Mouse (Mus musculus): ENCODE results near the gene Ccdc187. TPM values are rescaled to one million over a fixed set of nuclear protein-coding genes. Genes with fewer than 3 reads are reported as not detected.

Ccdc187 gene
- total and polyA plus RNA-seq, 2 experiments: under 0.01 TPM; not detected in 1

DNA sequence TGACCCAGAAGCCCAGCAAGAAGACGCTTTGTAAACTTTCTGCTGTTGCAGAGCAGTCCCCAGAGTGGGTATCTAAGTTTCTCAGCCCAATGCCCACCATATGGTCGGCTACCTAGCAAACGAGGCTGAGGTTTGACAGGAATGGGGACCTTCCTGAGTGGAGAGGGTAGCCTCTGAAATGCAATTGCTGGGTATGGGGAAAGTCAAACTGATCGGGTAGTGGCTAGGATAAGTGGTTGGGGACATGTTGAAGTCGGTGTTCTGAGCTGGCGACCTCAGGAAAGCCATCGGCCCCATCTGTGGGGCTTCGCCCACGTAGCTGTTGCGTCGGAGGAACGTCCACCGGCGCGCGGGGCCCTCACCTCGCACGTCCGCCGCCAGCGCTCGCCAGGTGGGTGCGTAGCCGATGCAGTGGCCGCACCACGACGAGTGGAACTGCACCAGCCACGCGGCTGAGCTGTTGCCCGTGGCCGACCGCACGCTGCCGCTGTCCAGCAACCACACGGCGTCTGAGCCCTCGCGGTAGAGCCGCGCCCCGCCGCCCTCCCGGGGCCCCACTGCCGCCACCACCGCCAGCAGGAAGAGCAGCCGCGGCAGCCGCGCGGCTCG is 57.6 kb downstream of the Ccdc187 start:
- Histone ChIP-seq H3K27ac (replicated peaks; ENCODE audit: insufficient read depth, low read depth, low read length) (peak overlapping the region; percentile 20; the same call in 1 of the 2 replicates), H3K9ac (ENCODE audit: low read depth, low read length) (peak overlapping the region; percentile 88), H3K4me3 (ENCODE audit: insufficient read depth, low read depth, low read length) (peak overlapping the region; percentile 89), H3K36me3 (ENCODE audit: control insufficient read depth, insufficient read depth, low read length) (no peaks in the 10 kb centered on the region), H3K79me2 (ENCODE audit: control insufficient read depth, insufficient read depth, low read length) (no peaks in the 10 kb centered on the region), H3K4me1 (ENCODE audit: control insufficient read depth, insufficient read depth, low read length) (peaks cover 3% of the 10 kb centered on the region), H3K27me3 (ENCODE audit: control insufficient read depth, insufficient read depth, low read length) (no peaks in the 10 kb centered on the region)
- TF ChIP-seq POLR2A (IDR thresholded peaks at IDR 0.05; ENCODE audit: extremely low read depth, insufficient read depth, low read length) (no peak), CTCF (IDR thresholded peaks at IDR 0.05; ENCODE audit: low read depth, low read length) (no peak)
- peak; percentile 9 for DNase-seq (ENCODE audit: extremely low read depth, low read depth, low spot score)
- WGBS: under 1% methylated on average over 51 of the region's 51 CpGs

DNA sequence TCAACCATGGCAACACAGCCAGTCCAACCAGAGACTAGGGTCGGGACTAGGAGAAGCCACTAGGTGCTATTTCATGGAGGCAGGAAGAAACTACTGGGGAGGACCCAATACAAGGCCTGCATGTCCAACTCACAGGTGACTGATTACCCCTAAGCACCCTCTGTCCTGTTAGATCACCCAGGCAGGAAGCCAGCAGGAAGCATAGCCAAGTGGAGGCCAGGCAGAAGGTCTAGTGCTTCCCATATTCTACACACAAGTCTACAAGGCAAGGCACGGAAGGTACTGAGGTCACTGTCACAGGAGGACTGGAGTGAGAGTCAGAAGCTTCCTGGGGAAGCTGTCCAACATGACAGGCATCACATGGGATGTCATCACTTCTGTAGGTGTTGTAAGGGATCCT is 59.6 kb downstream of the Ccdc187 start:
- 79% methylated on average over 2 of the region's 2 CpGs for whole genome bisulfite sequencing
- no peaks in the 10 kb centered on the region; the same call in 1 of the 2 replicates for H3K79me2 ChIP-seq (ENCODE audit: control insufficient read depth, insufficient read depth, low read length)
- H3K9ac ChIP-seq (ENCODE audit: low read depth, low read length): no peak overlapping the region
- peaks cover 3% of the 10 kb centered on the region; the same call in 1 of the 2 replicates for H3K4me1 ChIP-seq (ENCODE audit: control insufficient read depth, insufficient read depth, low read length)
- no peak overlapping the region for H3K27ac ChIP-seq (replicated peaks; ENCODE audit: insufficient read depth, low read depth, low read length)
- DNase-seq (ENCODE audit: extremely low read depth, low read depth, low spot score): no peak
- no peak overlapping the region for H3K4me3 ChIP-seq (ENCODE audit: insufficient read depth, low read depth, low read length)
- no peaks in the 10 kb centered on the region for H3K27me3 ChIP-seq (ENCODE audit: control insufficient read depth, insufficient read depth, low read length)
- no peak for TF ChIP-seq CTCF (IDR thresholded peaks at IDR 0.05; ENCODE audit: low read depth, low read length)
- no peak for TF ChIP-seq POLR2A (IDR thresholded peaks at IDR 0.05; ENCODE audit: extremely low read depth, insufficient read depth, low read length)
- no peaks in the 10 kb centered on the region for H3K36me3 ChIP-seq (ENCODE audit: control insufficient read depth, insufficient read depth, low read length)

DNA sequence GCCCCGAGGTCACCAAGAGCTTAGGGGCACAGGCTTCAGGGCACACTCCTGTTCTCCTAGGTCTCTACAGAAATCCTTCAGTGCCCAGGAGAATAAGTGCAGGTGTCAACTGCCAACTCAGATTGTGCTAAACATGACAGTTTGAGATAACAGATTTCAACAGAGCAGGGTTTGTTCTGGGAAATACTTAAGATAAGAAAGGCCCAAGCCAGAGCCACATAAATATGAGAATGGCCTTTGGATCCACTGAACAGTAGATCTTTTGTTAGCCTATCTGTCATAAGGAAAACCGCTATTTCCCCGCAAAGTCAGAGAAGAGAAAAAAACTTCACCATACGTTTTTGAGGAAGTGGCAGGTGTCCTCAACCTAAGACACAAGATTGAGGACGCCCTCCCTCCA is 60.1 kb downstream of the Ccdc187 start:
- Histone ChIP-seq H3K79me2 (ENCODE audit: control insufficient read depth, insufficient read depth, low read length) (no peaks in the 10 kb centered on the region; the same call in 1 of the 2 replicates), H3K4me3 (ENCODE audit: insufficient read depth, low read depth, low read length) (no peak overlapping the region), H3K36me3 (ENCODE audit: control insufficient read depth, insufficient read depth, low read length) (no peaks in the 10 kb centered on the region), H3K9ac (ENCODE audit: low read depth, low read length) (no peak overlapping the region), H3K27me3 (ENCODE audit: control insufficient read depth, insufficient read depth, low read length) (no peaks in the 10 kb centered on the region), H3K4me1 (ENCODE audit: control insufficient read depth, insufficient read depth, low read length) (peaks cover 3% of the 10 kb centered on the region; the same call in 1 of the 2 replicates), H3K27ac (replicated peaks; ENCODE audit: insufficient read depth, low read depth, low read length) (no peak overlapping the region)
- 91% methylated on average over 5 of the region's 5 CpGs for WGBS
- no peak for TF ChIP-seq CTCF (IDR thresholded peaks at IDR 0.05; ENCODE audit: low read depth, low read length)
- TF ChIP-seq POLR2A (IDR thresholded peaks at IDR 0.05; ENCODE audit: extremely low read depth, insufficient read depth, low read length): no peak
- DNase-seq (ENCODE audit: extremely low read depth, low read depth, low spot score): no peak

DNA sequence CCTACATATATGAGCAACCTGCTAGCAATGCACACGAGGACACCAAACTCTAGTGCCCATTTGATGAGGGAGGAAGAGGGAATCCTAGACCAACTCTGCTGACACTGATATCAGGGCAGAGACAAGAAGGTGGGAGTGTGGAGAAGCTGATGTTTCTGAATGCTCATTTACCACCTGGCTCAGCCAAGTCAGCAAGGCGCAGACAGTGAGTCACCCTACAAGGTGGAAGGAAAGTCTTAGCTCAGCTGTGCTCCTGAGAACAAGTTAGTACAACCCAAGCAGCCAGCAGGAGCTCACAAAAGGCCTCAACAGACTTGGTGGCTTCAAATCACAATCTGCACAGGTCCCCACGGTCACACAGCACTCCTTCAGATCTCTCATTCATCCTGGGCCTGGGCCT is 63.0 kb downstream of the Ccdc187 start:
- Histone ChIP-seq H3K36me3 (ENCODE audit: control insufficient read depth, insufficient read depth, low read length) (no peaks in the 10 kb centered on the region), H3K79me2 (ENCODE audit: control insufficient read depth, insufficient read depth, low read length) (no peaks in the 10 kb centered on the region; the same call in 1 of the 2 replicates), H3K27ac (replicated peaks; ENCODE audit: insufficient read depth, low read depth, low read length) (no peak overlapping the region), H3K4me3 (ENCODE audit: insufficient read depth, low read depth, low read length) (no peak overlapping the region), H3K4me1 (ENCODE audit: control insufficient read depth, insufficient read depth, low read length) (no peaks in the 10 kb centered on the region), H3K9ac (ENCODE audit: low read depth, low read length) (no peak overlapping the region), H3K27me3 (ENCODE audit: control insufficient read depth, insufficient read depth, low read length) (no peaks in the 10 kb centered on the region)
- no peak for DNase-seq (ENCODE audit: extremely low read depth, low read depth, low spot score)
- 81% methylated on average over 3 of the region's 3 CpGs for WGBS
- TF ChIP-seq POLR2A (IDR thresholded peaks at IDR 0.05; ENCODE audit: extremely low read depth, insufficient read depth, low read length) (no peak), CTCF (IDR thresholded peaks at IDR 0.05; ENCODE audit: low read depth, low read length) (no peak)

GRCm38 (mm10) chr2:26230253-26230652 is 64.1 kb downstream of the Ccdc187 start:
- H3K36me3 ChIP-seq (ENCODE audit: control insufficient read depth, insufficient read depth, low read length): no peaks in the 10 kb centered on the region; the same call in 1 of the 2 replicates

DNA sequence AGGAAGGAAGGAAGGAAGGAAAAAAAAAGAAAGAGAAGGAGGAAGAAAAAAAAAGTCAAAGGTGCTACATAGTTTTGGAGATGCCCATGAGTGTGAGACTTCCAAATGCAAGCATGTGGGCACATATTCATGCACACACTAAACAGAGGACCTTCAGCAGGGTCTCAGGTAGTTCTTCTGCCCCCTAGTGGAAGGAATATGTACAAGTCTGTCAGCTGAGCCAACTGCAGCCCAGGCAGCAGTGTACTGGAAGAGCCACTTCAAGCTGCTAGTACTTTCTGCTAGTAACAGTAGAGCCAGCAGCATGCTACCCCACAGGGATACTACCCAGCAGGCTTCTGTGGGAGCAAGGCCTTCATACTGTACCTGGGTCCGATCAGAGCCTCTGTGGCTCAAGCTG is 66.6 kb downstream of the Ccdc187 start:
- 90% methylated on average over 1 of the region's 1 CpGs for whole genome bisulfite sequencing
- peak; percentile 43 for DNase-seq (ENCODE audit: extremely low read depth, low read depth, low spot score)

More at GRCm38 (mm10) chr2:26230253-26230652, 64.1 kb downstream of the Ccdc187 start:
- Histone ChIP-seq H3K4me3 (ENCODE audit: insufficient read depth, low read depth, low read length) (no peak overlapping the region), H3K9ac (ENCODE audit: low read depth, low read length) (no peak overlapping the region), H3K27me3 (ENCODE audit: control insufficient read depth, insufficient read depth, low read length) (no peaks in the 10 kb centered on the region), H3K27ac (replicated peaks; ENCODE audit: insufficient read depth, low read depth, low read length) (no peak overlapping the region), H3K79me2 (ENCODE audit: control insufficient read depth, insufficient read depth, low read length) (no peaks in the 10 kb centered on the region; the same call in 1 of the 2 replicates), H3K4me1 (ENCODE audit: control insufficient read depth, insufficient read depth, low read length) (no peaks in the 10 kb centered on the region)
- no peak for DNase-seq (ENCODE audit: extremely low read depth, low read depth, low spot score)
- TF ChIP-seq POLR2A (IDR thresholded peaks at IDR 0.05; ENCODE audit: extremely low read depth, insufficient read depth, low read length) (no peak), CTCF (IDR thresholded peaks at IDR 0.05; ENCODE audit: low read depth, low read length) (no peak)
- 72% methylated on average over 4 of the region's 4 CpGs for WGBS

More for the DNA sequence above, 66.6 kb downstream of the Ccdc187 start:
- H3K4me3 ChIP-seq (ENCODE audit: insufficient read depth, low read depth, low read length): no peak overlapping the region
- TF ChIP-seq CTCF (IDR thresholded peaks at IDR 0.05; ENCODE audit: low read depth, low read length): peak; percentile 66
- no peak for TF ChIP-seq POLR2A (IDR thresholded peaks at IDR 0.05; ENCODE audit: extremely low read depth, insufficient read depth, low read length)
- peaks cover 3% of the 10 kb centered on the region; the same call in 1 of the 2 replicates for H3K36me3 ChIP-seq (ENCODE audit: control insufficient read depth, insufficient read depth, low read length)
- no peaks in the 10 kb centered on the region; the same call in 1 of the 2 replicates for H3K79me2 ChIP-seq (ENCODE audit: control insufficient read depth, insufficient read depth, low read length)
- no peaks in the 10 kb centered on the region for H3K27me3 ChIP-seq (ENCODE audit: control insufficient read depth, insufficient read depth, low read length)
- no peak overlapping the region for H3K27ac ChIP-seq (replicated peaks; ENCODE audit: insufficient read depth, low read depth, low read length)
- H3K9ac ChIP-seq (ENCODE audit: low read depth, low read length): no peak overlapping the region
- H3K4me1 ChIP-seq (ENCODE audit: control insufficient read depth, insufficient read depth, low read length): no peaks in the 10 kb centered on the region
